Mouse (Mus musculus) induced T-regulatory cell, adult 2 months (primary cell): ENCODE results near the gene Pam16.

Source experiments
- DNase-seq: peaks from one replicate; pipeline ENCODE4 v3.0.0-alpha.2; 2012; ENCODE audit warnings: low read depth

Gene Pam16

GRCm38 (mm10) chr16:4646831-4647230, 22.0 kb upstream of the Pam16 start:
- no peak for DNase-seq

- DNase-seq = no peak
Observed at GRCm38 (mm10) chr16:4645867-4646266, 21.1 kb upstream of the Pam16 start.

- no peak for DNase-seq
Observed at GRCm38 (mm10) chr16:4643670-4644419, 19.1 kb upstream of the Pam16 start.

GRCm38 (mm10) chr16:4642937-4643336, 18.1 kb upstream of the Pam16 start:
- no peak for DNase-seq

GRCm38 (mm10) chr16:4642190-4642589, 17.4 kb upstream of the Pam16 start:
- no peak for DNase-seq

- no peak for DNase-seq
Observed at GRCm38 (mm10) chr16:4641119-4641838, 16.5 kb upstream of the Pam16 start.

GRCm38 (mm10) chr16:4640267-4641005, 15.6 kb upstream of the Pam16 start:
- DNase-seq = no peak

- DNase-seq = peak; percentile 21
Observed at GRCm38 (mm10) chr16:4639831-4640237, 15.0 kb upstream of the Pam16 start, which contains the start of the genes Vasn and Dnaja3. TSS of gene Vasn (plus strand) at chr16:4639941. TSS of gene Dnaja3 (plus strand) at chr16:4639989.

GRCm38 (mm10) chr16:4638891-4639390, 14.2 kb upstream of the Pam16 start:
- DNase-seq = no peak

- DNase-seq = no peak
Observed at GRCm38 (mm10) chr16:4635760-4636159, 11.0 kb upstream of the Pam16 start.

- no peak for DNase-seq
Observed at GRCm38 (mm10) chr16:4634681-4635080, 9.9 kb upstream of the Pam16 start.

GRCm38 (mm10) chr16:4633661-4634060, 8.9 kb upstream of the Pam16 start:
- no peak for DNase-seq

- no peak for DNase-seq
Observed at GRCm38 (mm10) chr16:4632050-4632449, 7.3 kb upstream of the Pam16 start.

- peak; percentile 86 for DNase-seq
Observed at GRCm38 (mm10) chr16:4629950-4630349, 5.2 kb upstream of the Pam16 start.

GRCm38 (mm10) chr16:4628898-4629419, 4.2 kb upstream of the Pam16 start:
- no peak for DNase-seq

GRCm38 (mm10) chr16:4627105-4627504, 2.3 kb upstream of the Pam16 start:
- no peak for DNase-seq

GRCm38 (mm10) chr16:4624074-4624473, 714 bp downstream of the Pam16 start:
- no peak for DNase-seq

- DNase-seq = no peak
Observed at GRCm38 (mm10) chr16:4616829-4617228, 8.0 kb downstream of the Pam16 start.

GRCm38 (mm10) chr16:4615297-4615696, 9.5 kb downstream of the Pam16 start:
- no peak for DNase-seq

GRCm38 (mm10) chr16:4614639-4615038, 10.1 kb downstream of the Pam16 start:
- no peak for DNase-seq

GRCm38 (mm10) chr16:4613736-4614135, 11.1 kb downstream of the Pam16 start:
- DNase-seq = no peak

- DNase-seq = no peak
Observed at GRCm38 (mm10) chr16:4611676-4612075, 13.1 kb downstream of the Pam16 start.
